Mouse (Mus musculus) neural tube, embryonic 13.5 days (tissue): ENCODE measurements around the gene 3830406C13Rik. TPM values are rescaled to one million over a fixed set of nuclear protein-coding genes. Genes with fewer than 3 reads are reported as not detected.
"Not testable (repeated sequence)": the region's sequence is repeated elsewhere in the genome, so short reads cannot be mapped to it uniquely, and the experiment has no call there.

Source experiments
- ATAC-seq: fragments of 200-750 bp; cut with Nextera tagmentation; 2 replicates; pipeline ENCODE4 v1.8.0; 2017; ENCODE audit warnings: low read depth, mild to moderate bottlenecking, moderate TSS enrichment, moderate library complexity
- H3K27ac ChIP-seq: fragments of 300-500 bp; sonication (generic); replicated peaks from 2 replicates; pipeline ENCODE4 v1.5.1; 2015; ENCODE audit warnings: moderate library complexity, mild to moderate bottlenecking, inconsistent platforms
- H3K27me3 ChIP-seq: fragments of 300-500 bp; sonication (generic); 2 replicates; pipeline ENCODE4 v1.6.1; 2015; ENCODE audit warnings: mild to moderate bottlenecking, inconsistent platforms
- H3K36me3 ChIP-seq: fragments of 300-500 bp; sonication (generic); 2 replicates; pipeline ENCODE4 v1.6.1; 2015; ENCODE audit warnings: mild to moderate bottlenecking, inconsistent platforms
- H3K4me1 ChIP-seq: fragments of 300-500 bp; sonication (generic); replicated peaks from 2 replicates; pipeline ENCODE4 v1.6.1; 2015; ENCODE audit warnings: inconsistent platforms
- H3K4me2 ChIP-seq: fragments of 300-500 bp; sonication (generic); 2 replicates; pipeline ENCODE4 v1.6.1; 2015; ENCODE audit warnings: inconsistent platforms, mild to moderate bottlenecking, moderate library complexity
- H3K4me3 ChIP-seq: fragments of 300-500 bp; sonication (generic); 2 replicates; pipeline ENCODE4 v1.5.1; 2015; ENCODE audit warnings: mild to moderate bottlenecking, inconsistent platforms
- H3K9ac ChIP-seq: fragments of 300-500 bp; sonication (generic); 2 replicates; pipeline ENCODE4 v1.6.1; 2015; ENCODE audit warnings: moderate library complexity, mild to moderate bottlenecking, inconsistent platforms
- H3K9me3 ChIP-seq: fragments of 300-500 bp; sonication (generic); 2 replicates; pipeline ENCODE4 v1.6.1; 2016; ENCODE audit warnings: inconsistent platforms
- WGBS: fragments of 180-500 bp; shearing (Covaris S2); methylation state at CpG from one replicate; pipeline ENCODE4 v1.1.7; 2015; 5-methylcytosine and 5-hydroxymethylcytosine counted together
- polyA plus RNA-seq: library from polyadenylated mRNA; unstranded; fragments of >200 nt; fragmentation: Nextera tagmentation; extraction: Ambion mirVana; gene quantifications from 2 replicates; pipeline ENCODE4 v1.2.1, GENCODE M21; 2015

The 3830406C13Rik gene
- polyA plus RNA-seq = 32.6 and 36.0 TPM in 2 replicates

GRCm38 (mm10) chr14:12284141-12284912 is at the start of gene 3830406C13Rik:
TSS of gene 3830406C13Rik (plus strand) at chr14:12284173.
- under 1% methylated on average over 48 of the region's 48 CpGs for WGBS
- Histone ChIP-seq H3K4me3 (peak within 1 kb of the TSS; percentile 83), H3K4me2 (peak within 1 kb of the TSS; percentile 71), H3K9me3 (no peaks in the 10 kb centered on the region), H3K27me3 (no peaks in the 10 kb centered on the region), H3K27ac (peak within 1 kb of the TSS; percentile 89), H3K9ac (peak within 1 kb of the TSS; percentile 90), H3K36me3 (peaks cover 3% of the 10 kb centered on the region; the same call in 1 of the 2 replicates), H3K4me1 (peaks cover 4% of the 10 kb centered on the region; the same call in 1 of the 2 replicates)
- ATAC-seq = peak; percentile 100

GRCm38 (mm10) chr14:12243726-12244125 is 40.2 kb upstream of the 3830406C13Rik start:
- Histone ChIP-seq H3K27ac (no peak overlapping the region), H3K36me3 (peaks cover 11% of the 10 kb centered on the region; the same call in 1 of the 2 replicates), H3K4me3 (no peak overlapping the region), H3K27me3 (no peaks in the 10 kb centered on the region), H3K4me2 (no peak overlapping the region), H3K9ac (no peak overlapping the region), H3K4me1 (no peaks in the 10 kb centered on the region), H3K9me3 (no peaks in the 10 kb centered on the region)
- no peak for ATAC-seq
- WGBS = 86% methylated on average over 4 of the region's 4 CpGs

- no peaks in the 10 kb centered on the region for H3K4me1 ChIP-seq
- no peak overlapping the region for H3K4me3 ChIP-seq
- WGBS = 72% methylated on average over 3 of the region's 3 CpGs
- no peaks in the 10 kb centered on the region for H3K9me3 ChIP-seq
- no peak overlapping the region for H3K27ac ChIP-seq
- ATAC-seq = no peak
- H3K27me3 ChIP-seq = no peaks in the 10 kb centered on the region
- no peak overlapping the region for H3K9ac ChIP-seq
- H3K4me2 ChIP-seq = no peak overlapping the region
- no peaks in the 10 kb centered on the region for H3K36me3 ChIP-seq
These were observed 7.9 kb upstream of the 3830406C13Rik start for GRCm38 (mm10) chr14:12276031-12276430.

GRCm38 (mm10) chr14:12283641-12284040 is 332 bp upstream of the 3830406C13Rik start, which contains the start of gene Gm49355:
TSS of gene Gm49355 (plus strand) at chr14:12283976.
- Histone ChIP-seq H3K9ac (peak within 1 kb of the TSS; percentile 90), H3K4me2 (peak within 1 kb of the TSS; percentile 71), H3K36me3 (peaks cover 3% of the 10 kb centered on the region; the same call in 1 of the 2 replicates), H3K27me3 (no peaks in the 10 kb centered on the region), H3K27ac (peak within 1 kb of the TSS; percentile 89), H3K4me1 (peaks cover 4% of the 10 kb centered on the region; the same call in 1 of the 2 replicates), H3K9me3 (no peaks in the 10 kb centered on the region), H3K4me3 (peak within 1 kb of the TSS; percentile 83)
- WGBS = 81% methylated on average over 6 of the region's 6 CpGs
- peak; percentile 18; the same call in 1 of the 2 replicates for ATAC-seq

- not testable (repeated sequence) for H3K27me3 ChIP-seq, ATAC-seq, H3K36me3 ChIP-seq, H3K27ac ChIP-seq, H3K4me3 ChIP-seq, H3K9ac ChIP-seq, H3K4me1 ChIP-seq, H3K4me2 ChIP-seq, H3K9me3 ChIP-seq
These were observed 5.8 kb downstream of the 3830406C13Rik start for GRCm38 (mm10) chr14:12289747-12290146.

- H3K9ac ChIP-seq = no peak overlapping the region
- no peak overlapping the region for H3K27ac ChIP-seq
- no peak overlapping the region for H3K4me3 ChIP-seq
- no peaks in the 10 kb centered on the region for H3K9me3 ChIP-seq
- no peak for ATAC-seq
- WGBS = 86% methylated on average over 7 of the region's 7 CpGs
- H3K4me1 ChIP-seq = no peaks in the 10 kb centered on the region
- H3K27me3 ChIP-seq = no peaks in the 10 kb centered on the region
- H3K36me3 ChIP-seq = 0 out of 2 replicates have a peak, but pooled peaks cover 9% of the 10 kb centered on the region
- H3K4me2 ChIP-seq = no peak overlapping the region
These were observed 12.4 kb downstream of the 3830406C13Rik start for GRCm38 (mm10) chr14:12296391-12296790.

GRCm38 (mm10) chr14:12299171-12299570 is 15.2 kb downstream of the 3830406C13Rik start:
- Histone ChIP-seq H3K27ac (no peak overlapping the region), H3K36me3 (0 out of 2 replicates have a peak, but pooled peaks cover 9% of the 10 kb centered on the region), H3K27me3 (no peaks in the 10 kb centered on the region), H3K4me1 (no peaks in the 10 kb centered on the region), H3K9me3 (no peaks in the 10 kb centered on the region), H3K4me2 (no peak overlapping the region), H3K4me3 (no peak overlapping the region), H3K9ac (no peak overlapping the region)
- ATAC-seq = no peak

GRCm38 (mm10) chr14:12299654-12300053 is 15.7 kb downstream of the 3830406C13Rik start:
- Histone ChIP-seq H3K4me2 (no peak overlapping the region), H3K9me3 (no peaks in the 10 kb centered on the region), H3K9ac (no peak overlapping the region), H3K4me1 (no peaks in the 10 kb centered on the region), H3K4me3 (no peak overlapping the region), H3K36me3 (0 out of 2 replicates have a peak, but pooled peaks cover 9% of the 10 kb centered on the region), H3K27ac (no peak overlapping the region), H3K27me3 (no peaks in the 10 kb centered on the region)
- WGBS = 42% methylated on average over 6 of the region's 6 CpGs
- no peak for ATAC-seq

- Histone ChIP-seq H3K4me3 (no peak overlapping the region), H3K4me2 (no peak overlapping the region), H3K27ac (no peak overlapping the region), H3K4me1 (no peaks in the 10 kb centered on the region), H3K9ac (no peak overlapping the region), H3K36me3 (0 out of 2 replicates have a peak, but pooled peaks cover 9% of the 10 kb centered on the region), H3K27me3 (no peaks in the 10 kb centered on the region), H3K9me3 (no peaks in the 10 kb centered on the region)
- ATAC-seq = no peak
- 86% methylated on average over 4 of the region's 4 CpGs for WGBS
These were observed 16.3 kb downstream of the 3830406C13Rik start for GRCm38 (mm10) chr14:12300275-12300674.

- no peak for ATAC-seq
- H3K27ac ChIP-seq = no peak overlapping the region
- no peaks in the 10 kb centered on the region for H3K4me1 ChIP-seq
These were observed 16.7 kb downstream of the 3830406C13Rik start for GRCm38 (mm10) chr14:12300677-12301076.

GRCm38 (mm10) chr14:12303106-12303505 is 19.1 kb downstream of the 3830406C13Rik start:
- Histone ChIP-seq H3K27ac (no peak overlapping the region), H3K4me2 (no peak overlapping the region), H3K4me1 (no peaks in the 10 kb centered on the region), H3K27me3 (no peaks in the 10 kb centered on the region), H3K4me3 (no peak overlapping the region), H3K36me3 (0 out of 2 replicates have a peak, but pooled peaks cover 9% of the 10 kb centered on the region), H3K9me3 (no peaks in the 10 kb centered on the region), H3K9ac (no peak overlapping the region)
- 61% methylated on average over 2 of the region's 2 CpGs for WGBS
- no peak for ATAC-seq

More at GRCm38 (mm10) chr14:12300677-12301076, 16.7 kb downstream of the 3830406C13Rik start:
- no peak overlapping the region for H3K4me2 ChIP-seq
- no peak overlapping the region for H3K4me3 ChIP-seq
- no peaks in the 10 kb centered on the region for H3K9me3 ChIP-seq
- H3K9ac ChIP-seq = no peak overlapping the region
- 0 out of 2 replicates have a peak, but pooled peaks cover 9% of the 10 kb centered on the region for H3K36me3 ChIP-seq
- 71% methylated on average over 3 of the region's 3 CpGs for WGBS
- no peaks in the 10 kb centered on the region for H3K27me3 ChIP-seq

GRCm38 (mm10) chr14:12333622-12334021 is 49.6 kb downstream of the 3830406C13Rik start:
- Histone ChIP-seq H3K4me1 (peaks cover 6% of the 10 kb centered on the region), H3K36me3 (no peaks in the 10 kb centered on the region), H3K4me2 (no peak overlapping the region), H3K9ac (no peak overlapping the region), H3K4me3 (no peak overlapping the region), H3K27ac (no peak overlapping the region), H3K27me3 (peaks cover 99% of the 10 kb centered on the region), H3K9me3 (no peaks in the 10 kb centered on the region)
- no peak for ATAC-seq
- WGBS = 83% methylated on average over 7 of the region's 7 CpGs
